Mouse (Mus musculus) kidney, adult 2 months (tissue): Measurements from ENCODE around the gene Fli1.

ENCODE experiments used
- CTCF ChIP-seq: fragments of 200-500 bp; conservative IDR thresholded peaks from 2 replicates; pipeline ENCODE4 v1.5.1; 2011; ENCODE audit warnings: low read depth, mild to moderate bottlenecking, control low read depth, low read length, moderate library complexity, mixed read lengths; ENCODE audit not compliant: insufficient read depth, insufficient read length
- POLR2A ChIP-seq: fragments of 200-500 bp; IDR thresholded peaks from one replicate; pipeline ENCODE4 v1.6.1; 2011; ENCODE audit warnings: low read depth, low read length, control low read depth

DNA sequence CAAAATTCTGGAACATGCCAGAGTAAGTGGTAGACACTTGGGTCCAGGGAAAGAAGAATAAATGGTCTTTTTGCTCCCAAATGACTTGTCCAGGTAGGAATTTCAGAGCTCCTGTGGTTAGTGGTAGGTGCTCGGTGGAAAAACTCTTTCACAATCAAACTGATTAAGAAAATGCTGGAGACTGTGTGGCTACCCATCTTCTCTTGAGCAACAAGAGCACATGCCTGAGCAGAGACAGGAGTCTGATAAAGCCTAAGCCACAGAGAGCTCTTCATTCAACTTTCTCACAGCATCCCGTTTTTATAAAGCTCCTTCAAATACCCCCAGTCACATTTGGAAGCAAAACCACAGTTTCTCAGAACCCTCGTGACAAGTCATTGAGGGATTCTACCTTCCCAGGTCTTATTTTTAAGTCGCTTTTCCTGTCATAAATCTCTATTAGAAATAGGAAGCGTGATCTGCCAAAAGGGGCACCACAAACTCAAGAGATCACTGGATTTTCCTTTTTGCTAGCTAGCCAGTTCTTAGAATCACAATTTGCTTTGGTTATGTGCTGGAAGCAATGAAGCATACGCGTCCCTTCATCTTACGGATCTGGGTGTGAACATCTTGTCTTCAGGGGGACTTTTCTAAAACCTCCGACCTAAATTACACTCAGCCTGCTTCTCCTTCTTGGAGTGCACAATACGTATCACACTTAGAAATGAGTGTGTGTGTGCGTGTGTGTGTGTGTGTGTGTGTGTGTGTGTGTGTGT lies 40.2 kb downstream of the Fli1 start:
- TF ChIP-seq POLR2A (no peak), CTCF (no peak)
